Mouse (Mus musculus) MEL-GATA-1-ER (cell line): ENCODE measurements around the gene Gch1.

Source experiments
- DNase-seq: peaks from one replicate; pipeline ENCODE4 v3.0.0-alpha.2; 2012; ENCODE audit warnings: low read depth; ENCODE audit errors: extremely low read depth

The Gch1 gene

DNA sequence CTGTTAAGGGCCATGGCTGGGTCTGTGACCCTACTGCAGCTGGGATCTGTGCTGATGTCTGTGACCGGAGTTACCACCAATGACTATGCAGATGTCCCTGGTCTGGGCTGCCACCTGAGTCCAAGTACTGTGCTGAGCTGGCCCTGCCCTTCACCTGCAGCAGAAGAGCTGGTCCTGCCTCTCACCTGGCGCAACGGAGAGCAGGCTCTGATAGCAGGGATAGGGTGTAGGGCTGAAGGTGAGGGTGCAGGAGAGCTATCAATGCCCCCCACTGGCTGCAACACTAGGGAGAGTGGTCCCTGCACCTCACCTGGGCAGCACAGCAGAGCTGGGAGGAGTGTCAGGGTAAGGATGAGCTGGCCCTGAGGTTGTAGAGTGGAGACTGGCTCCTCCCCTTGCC is 17.4 kb upstream of the Gch1 start:
- DNase-seq: no peak

DNA sequence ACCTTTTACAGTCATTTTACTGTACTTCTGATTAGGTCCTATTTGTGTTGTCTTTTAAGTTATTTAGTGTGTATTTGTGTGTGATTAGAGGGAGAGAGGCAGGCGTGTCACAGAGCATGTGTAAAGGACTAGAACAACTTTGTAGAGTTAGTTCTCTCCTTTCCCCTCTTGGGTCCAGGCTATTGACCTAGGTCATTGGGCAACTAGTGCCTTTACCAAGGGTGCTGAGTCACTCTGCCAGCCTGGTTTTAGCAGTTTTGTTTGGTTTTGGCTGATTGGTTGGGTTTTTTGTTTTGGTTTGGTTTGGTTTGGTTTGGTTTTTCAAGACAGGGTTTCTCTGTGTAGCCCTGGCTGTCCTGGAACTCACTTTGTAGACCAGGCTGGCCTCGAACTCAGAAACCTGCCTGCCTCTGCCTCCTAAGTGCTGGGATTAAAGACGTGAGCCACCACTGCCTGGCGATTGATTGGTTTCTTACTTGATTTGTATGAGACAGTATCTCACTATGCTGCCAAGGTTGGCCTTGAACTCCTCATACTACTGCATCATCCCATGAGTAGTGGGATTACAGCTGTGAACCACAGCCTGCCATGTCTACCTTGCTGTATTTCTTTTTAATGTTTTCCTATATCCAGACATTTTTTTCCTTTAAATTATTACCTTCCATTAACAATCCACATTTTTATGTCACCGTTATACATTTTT is 16.2 kb upstream of the Gch1 start:
- DNase-seq: no peak

DNA sequence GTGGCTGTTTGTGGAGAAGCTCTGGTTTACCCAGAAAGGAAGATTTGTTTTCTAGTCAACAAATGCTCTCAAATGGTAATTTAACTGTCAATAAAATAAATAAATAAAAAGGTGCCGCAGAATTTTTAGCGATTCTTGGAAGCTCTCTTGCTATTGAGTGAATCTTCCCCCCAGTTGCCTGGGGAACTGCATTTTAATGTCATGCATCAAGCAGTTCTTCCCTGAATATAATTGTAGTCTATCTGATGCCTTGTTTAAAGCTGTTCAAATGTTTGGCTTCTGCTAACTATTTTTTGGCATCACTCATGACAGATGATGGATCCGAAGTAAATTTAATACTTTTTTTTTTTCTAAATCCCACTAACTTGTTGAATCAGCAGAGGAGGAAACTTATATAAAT is 8.1 kb upstream of the Gch1 start:
- DNase-seq: no peak

GRCm38 (mm10) chr14:47196711-47197110 is 7.5 kb upstream of the Gch1 start:
- DNase-seq: no peak

DNA sequence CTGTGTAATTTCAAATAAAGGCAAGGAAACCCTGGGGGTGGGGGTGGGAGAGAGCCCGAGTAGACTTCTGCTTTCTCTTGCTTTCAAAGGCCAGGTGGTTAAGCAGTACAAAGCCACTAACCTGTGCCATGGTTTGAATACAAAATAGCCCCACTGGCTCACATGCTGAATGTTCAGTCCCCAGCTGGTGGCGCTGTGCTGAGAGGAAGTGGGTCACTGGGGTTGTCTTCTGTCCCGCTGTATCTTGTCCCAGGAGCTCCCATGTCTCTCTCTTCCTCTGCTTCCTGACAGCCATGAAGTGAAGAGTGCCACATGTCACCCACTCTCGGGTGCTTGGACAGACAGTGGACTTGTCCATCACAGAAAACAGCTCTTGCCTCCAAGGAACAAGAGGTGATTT is 4.9 kb upstream of the Gch1 start:
- no peak for DNase-seq

DNA sequence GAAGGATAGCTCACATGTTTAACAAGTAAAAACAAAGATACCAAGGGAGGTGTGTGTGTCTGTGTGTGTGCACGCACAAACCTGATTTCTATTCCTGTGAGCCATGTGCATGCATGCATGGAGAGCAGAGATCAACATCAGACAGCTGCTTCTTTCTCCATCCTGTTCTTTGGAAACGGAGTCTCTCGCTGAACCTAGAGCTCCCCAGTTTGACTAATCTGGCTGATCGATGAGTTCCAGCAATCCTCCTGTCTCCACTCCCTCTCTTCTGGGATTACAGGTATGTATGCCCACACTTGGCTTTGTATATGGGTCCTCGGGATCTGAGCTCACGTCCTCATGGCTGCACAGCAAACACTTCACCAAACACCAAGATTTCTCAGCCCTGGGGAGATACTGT is 4.3 kb upstream of the Gch1 start:
- no peak for DNase-seq

GRCm38 (mm10) chr14:47191861-47192260 is 2.6 kb upstream of the Gch1 start:
- no peak for DNase-seq

GRCm38 (mm10) chr14:47190626-47191025 is 1.4 kb upstream of the Gch1 start:
- DNase-seq: no peak

DNA sequence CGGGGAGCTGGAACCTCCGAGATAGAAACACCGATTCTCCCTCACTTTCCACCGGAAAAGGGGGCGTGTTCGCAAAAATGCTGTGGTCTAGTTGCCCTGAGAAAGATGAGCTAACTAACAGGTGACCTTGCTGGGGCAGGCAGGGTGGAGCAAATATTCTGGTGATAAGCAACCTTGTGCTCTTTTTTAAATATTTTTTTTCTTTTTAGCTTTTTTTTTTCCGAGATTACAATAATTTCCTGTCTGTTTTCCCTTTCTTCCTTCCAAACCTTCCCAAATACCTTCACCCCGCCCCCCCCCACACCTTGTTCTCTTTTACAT is 382 bp upstream of the Gch1 start:
- no peak for DNase-seq

- no peak for DNase-seq
Measured at GRCm38 (mm10) chr14:47188475-47188847, 752 bp downstream of the Gch1 start.

DNA sequence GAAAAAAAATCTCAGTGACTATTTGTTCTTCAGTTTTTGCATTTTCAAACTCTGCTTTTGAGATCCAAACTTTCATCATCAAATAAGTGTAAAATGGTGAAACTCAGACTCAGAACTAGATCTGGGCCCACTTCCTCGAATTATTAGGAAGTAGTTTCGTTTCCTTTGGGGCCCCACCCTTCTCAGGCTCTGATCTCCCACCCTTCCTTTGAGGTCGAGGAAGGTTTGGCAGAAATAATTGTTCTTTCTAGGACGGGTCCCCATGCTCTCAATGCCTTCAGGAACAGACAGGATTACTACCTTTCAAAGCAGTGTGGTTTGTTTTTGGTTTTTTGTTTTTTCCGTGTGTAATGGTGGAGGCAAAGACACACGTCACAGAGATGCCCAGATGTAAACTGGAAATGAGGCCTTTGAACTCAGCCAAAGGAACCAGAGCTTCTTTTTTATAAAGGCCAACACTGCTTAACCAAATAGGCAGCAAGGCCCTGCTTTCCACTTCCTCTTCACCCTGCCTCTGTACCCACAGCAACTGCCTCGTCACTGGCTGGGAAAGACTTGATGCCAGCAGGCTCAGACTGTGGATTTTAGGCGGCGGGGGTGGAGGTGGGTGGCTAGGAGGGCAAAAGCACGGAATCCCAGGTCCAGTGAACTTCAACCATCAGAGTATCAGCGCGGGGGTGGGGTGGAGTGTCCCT is 1.4 kb downstream of the Gch1 start:
- no peak for DNase-seq

DNA sequence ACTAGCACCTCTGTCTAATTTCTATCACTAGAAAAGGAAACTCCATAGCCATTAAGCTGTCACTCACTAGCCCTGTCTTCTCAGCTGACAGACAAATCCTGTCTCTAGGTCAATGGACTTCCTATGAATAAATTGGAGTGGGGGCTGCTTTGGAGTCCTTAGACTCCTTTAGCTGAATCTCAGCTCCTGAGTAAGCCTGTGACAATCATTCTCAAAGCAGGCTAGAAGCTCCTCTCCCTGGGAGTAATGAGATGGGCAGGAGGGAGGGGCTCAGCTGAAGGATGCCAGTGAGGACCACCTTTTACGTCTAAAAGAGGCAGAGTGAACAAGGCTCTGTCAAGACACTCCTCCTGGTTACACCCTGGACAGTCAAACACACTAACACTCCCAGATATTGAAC is 2.0 kb downstream of the Gch1 start:
- DNase-seq: no peak

DNA sequence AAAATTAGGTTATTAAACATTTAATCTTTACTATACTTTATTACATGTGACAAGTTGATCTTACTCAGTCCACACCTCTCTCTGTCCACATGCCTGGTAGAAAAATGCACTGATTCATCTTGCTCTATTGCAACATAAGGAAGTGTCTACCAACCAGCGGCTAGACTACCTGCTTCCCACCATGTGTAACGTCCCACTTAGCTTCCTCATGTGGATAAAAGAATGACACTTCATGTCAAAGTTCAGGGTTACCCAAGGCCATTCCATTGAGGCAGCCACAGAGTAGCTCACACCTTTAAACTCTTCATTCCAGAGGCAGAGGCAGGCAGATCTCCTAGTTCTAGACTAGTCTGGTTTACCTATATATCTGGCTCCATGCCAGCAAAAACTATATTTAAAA is 2.7 kb downstream of the Gch1 start:
- DNase-seq: no peak

GRCm38 (mm10) chr14:47181497-47182290 is 7.5 kb downstream of the Gch1 start:
- DNase-seq: no peak

DNA sequence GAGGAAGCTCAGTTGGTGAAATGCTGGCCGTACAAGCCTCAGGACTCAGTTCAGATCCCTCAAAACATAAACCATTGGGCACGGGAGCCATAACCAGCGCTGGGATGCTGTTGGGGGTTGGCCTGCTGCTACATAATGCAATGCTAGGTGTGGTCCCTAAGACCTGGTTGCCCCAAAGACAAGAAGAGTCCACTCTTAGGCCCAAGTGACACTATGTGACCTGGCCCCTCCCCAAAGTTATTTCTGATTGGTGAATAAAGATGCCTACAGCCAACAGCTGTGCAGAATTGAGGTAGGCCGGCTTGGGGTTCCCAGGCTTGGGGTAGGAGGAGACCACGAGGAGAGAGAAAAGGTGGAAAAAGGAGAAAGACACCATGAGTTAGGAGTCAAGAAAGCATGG is 10.4 kb downstream of the Gch1 start:
- DNase-seq: no peak

GRCm38 (mm10) chr14:47177846-47178414 is 11.3 kb downstream of the Gch1 start:
- DNase-seq: no peak

- no peak for DNase-seq
Measured at GRCm38 (mm10) chr14:47176226-47176625, 13.0 kb downstream of the Gch1 start.

DNA sequence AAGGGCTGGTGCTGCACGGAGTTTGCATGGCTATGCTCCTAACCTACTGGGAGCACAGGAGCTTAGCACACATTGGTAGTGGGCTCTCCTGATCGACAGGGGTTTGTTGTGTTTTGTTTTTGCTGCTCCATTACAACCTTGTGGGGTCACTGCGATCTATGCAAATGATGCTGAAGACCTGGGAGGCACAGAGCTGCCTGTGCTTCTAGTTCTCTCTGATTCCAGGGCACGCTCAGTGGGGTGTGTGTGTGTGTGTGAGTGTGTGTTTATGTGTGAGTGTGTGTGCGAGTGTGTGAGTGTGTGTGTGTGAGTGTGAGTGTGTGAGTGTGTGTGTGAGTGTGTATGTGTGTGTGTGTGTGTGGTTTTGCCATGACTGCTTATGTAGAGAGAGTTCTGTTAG is 14.1 kb downstream of the Gch1 start:
- DNase-seq: no peak

DNA sequence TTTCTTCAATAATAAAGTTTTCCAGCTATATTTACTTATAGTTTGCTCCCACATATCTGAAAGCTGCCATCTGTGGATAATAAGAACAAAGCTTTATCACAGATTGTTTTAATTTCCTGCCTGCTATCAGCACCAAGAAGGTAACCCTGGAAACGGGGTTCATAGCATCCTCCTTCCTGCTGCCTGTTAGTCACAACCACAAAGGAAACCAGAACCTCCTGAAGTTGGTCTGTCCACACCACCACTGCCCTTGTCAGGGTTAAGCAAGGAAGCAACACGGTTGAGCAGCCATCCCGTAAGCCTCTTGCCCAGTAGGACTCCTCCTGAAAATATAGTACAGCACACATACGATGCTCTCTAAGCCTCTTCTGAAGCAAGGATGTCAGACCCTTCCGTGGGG is 17.1 kb downstream of the Gch1 start:
- no peak for DNase-seq

GRCm38 (mm10) chr14:47170499-47171109 is 18.6 kb downstream of the Gch1 start:
- no peak for DNase-seq

GRCm38 (mm10) chr14:47169677-47170410 is 19.4 kb downstream of the Gch1 start:
- DNase-seq: no peak
